Mouse (Mus musculus) heart, adult 2 months (tissue): ENCODE measurements around the gene Dnal1. TPM values are rescaled to one million over a fixed set of nuclear protein-coding genes. Genes with fewer than 3 reads are reported as not detected.

Source experiments
- DNase-seq, 2 experiments: peaks; one replicate each; pipeline ENCODE4 v3.0.0; 2021
- H3K27ac ChIP-seq: fragments of 200-600 bp; 2 replicates; pipeline ENCODE4 v1.8.1; 2022
- H3K27me3 ChIP-seq: fragments of 200-500 bp; 2 replicates; pipeline ENCODE4 v1.6.1; 2012; ENCODE audit warnings: mild to moderate bottlenecking, low read length, inconsistent platforms, mixed read lengths; ENCODE audit not compliant: control insufficient read depth, insufficient read depth
- H3K36me3 ChIP-seq: fragments of 200-500 bp; 2 replicates; pipeline ENCODE4 v1.6.1; 2012; ENCODE audit warnings: low read length, inconsistent platforms; ENCODE audit not compliant: control insufficient read depth, insufficient read depth
- H3K4me1 ChIP-seq: fragments of 200-500 bp; 2 replicates; pipeline ENCODE4 v1.6.1; 2011; ENCODE audit warnings: low read length; ENCODE audit not compliant: control insufficient read depth, insufficient read depth
- H3K4me3 ChIP-seq: fragments of 200-600 bp; 2 replicates; pipeline ENCODE4 v1.8.1; 2022
- H3K79me2 ChIP-seq: fragments of 200-500 bp; replicated peaks from 2 replicates; pipeline ENCODE4 v1.6.1; 2012; ENCODE audit warnings: mild to moderate bottlenecking, inconsistent platforms, low read length, moderate library complexity, mixed read lengths; ENCODE audit not compliant: control insufficient read depth, insufficient read depth
- H3K9ac ChIP-seq: fragments of 200-500 bp; 2 replicates; pipeline ENCODE4 v1.6.1; 2012; ENCODE audit warnings: low read depth, mild to moderate bottlenecking, control low read depth, inconsistent platforms, low read length, mixed read lengths
- CTCF ChIP-seq: fragments of 200-600 bp; IDR thresholded peaks from 2 replicates; pipeline ENCODE4 v1.8.1; 2022; ENCODE audit warnings: antibody characterized with exemption, mild to moderate bottlenecking, moderate library complexity
- EP300 ChIP-seq: fragments of 200-500 bp; IDR thresholded peaks from 2 replicates; pipeline ENCODE4 v1.6.1; 2011; ENCODE audit warnings: low read depth, low read length, control low read depth; ENCODE audit not compliant: insufficient read depth
- POLR2A ChIP-seq: fragments of 200-500 bp; IDR thresholded peaks from 2 replicates; pipeline ENCODE4 v1.6.1; 2011; ENCODE audit warnings: mild to moderate bottlenecking, low read depth, low read length, control low read depth; ENCODE audit not compliant: insufficient read depth
- WGBS: fragments of 180-500 bp; shearing (Covaris S2); methylation state at CpG from one replicate; pipeline ENCODE4 v1.1.7; 2018; 5-methylcytosine and 5-hydroxymethylcytosine counted together
- intact Hi-C: fragments of 180-260 bp; cut with DNase I; formaldehyde crosslinking; loops from one replicate; pipeline ENCODE4 v1.15.1; 2025
- polyA plus RNA-seq: library from polyadenylated mRNA; depleted of rRNA; stranded (reverse); fragments of >200 nt; gene quantifications from 2 replicates; pipeline ENCODE4 v1.2.3, GENCODE M21; 2012
- total RNA-seq, 2 experiments: library from RNA; stranded (reverse); gene quantifications; 2 replicates each; pipeline ENCODE4 v1.2.3; 2021

The Dnal1 gene
- total and polyA plus RNA-seq, 3 experiments = 3.4 to 7.9 (median 6.9) TPM

GRCm38 (mm10) chr12:84174190-84174811, 60.1 kb downstream of the Dnal1 start:
- no peak overlapping the region; the same call in 1 of the 2 replicates for H3K4me3 ChIP-seq
- peaks cover 40% of the 10 kb centered on the region for H3K4me1 ChIP-seq
- no peaks in the 10 kb centered on the region for H3K27me3 ChIP-seq
- TF ChIP-seq POLR2A (no peak), EP300 (0 out of 2 replicates have a peak, but pooled peaks have one; percentile 31), CTCF (no peak)
- H3K36me3 ChIP-seq = peaks cover 2% of the 10 kb centered on the region; the same call in 1 of the 2 replicates
- 27% methylated on average over 9 of the region's 9 CpGs for WGBS
- H3K79me2 ChIP-seq = peaks cover 10% of the 10 kb centered on the region
- DNase-seq = peak in 1 of 2 experiments; percentile 67
- 0 out of 2 replicates have a peak overlapping the region, but pooled peaks have one; percentile 10 for H3K9ac ChIP-seq
- peak overlapping the region; percentile 84 for H3K27ac ChIP-seq
- intact Hi-C loops = loop anchor here (1.0 kb wide), 1 partner anchor 44 kb away; the partner anchor contains the start of gene Elmsan1

GRCm38 (mm10) chr12:84174871-84175270, 60.7 kb downstream of the Dnal1 start:
- intact Hi-C loops = loop anchor here (1.0 kb wide), 1 partner anchor 43 kb away; the partner anchor contains the start of gene Elmsan1
- H3K36me3 ChIP-seq = peaks cover 2% of the 10 kb centered on the region; the same call in 1 of the 2 replicates
- H3K4me1 ChIP-seq = peaks cover 42% of the 10 kb centered on the region
- H3K4me3 ChIP-seq = peak overlapping the region; percentile 48
- peaks cover 10% of the 10 kb centered on the region for H3K79me2 ChIP-seq
- H3K27me3 ChIP-seq = no peaks in the 10 kb centered on the region
- TF ChIP-seq CTCF = no peak
- TF ChIP-seq EP300 = no peak
- TF ChIP-seq POLR2A = no peak
- peak; percentile 82 to 88 for DNase-seq
- H3K9ac ChIP-seq = 0 out of 2 replicates have a peak overlapping the region, but pooled peaks have one; percentile 26
- peak overlapping the region; percentile 84 for H3K27ac ChIP-seq
- WGBS = 29% methylated on average over 6 of the region's 6 CpGs

DNA sequence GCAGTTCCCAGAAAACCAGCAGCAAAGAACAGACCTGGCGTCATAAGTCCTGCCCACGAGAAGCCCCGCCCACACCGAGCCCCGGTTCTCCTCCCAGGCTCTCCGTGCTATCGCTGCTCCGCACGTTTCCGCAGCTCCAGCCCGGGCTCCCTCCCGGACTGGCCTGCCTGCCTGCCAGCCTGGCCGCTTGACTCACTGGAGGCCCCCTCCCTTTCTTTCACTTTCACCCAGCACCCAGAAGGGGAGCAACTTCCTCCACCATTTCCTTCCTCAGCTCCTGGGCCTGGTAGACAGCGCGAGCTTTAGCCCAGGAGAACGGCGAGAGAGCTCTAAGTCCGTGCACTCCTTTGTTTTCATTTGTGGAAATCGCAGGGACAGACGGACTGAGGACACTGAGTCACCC, 61.5 kb downstream of the Dnal1 start:
- Histone ChIP-seq H3K27ac (peak overlapping the region; percentile 84), H3K79me2 (peaks cover 10% of the 10 kb centered on the region), H3K4me3 (peak overlapping the region; percentile 48), H3K27me3 (no peaks in the 10 kb centered on the region), H3K36me3 (peaks cover 2% of the 10 kb centered on the region; the same call in 1 of the 2 replicates), H3K4me1 (peaks cover 49% of the 10 kb centered on the region), H3K9ac (peak overlapping the region; percentile 43)
- peak; percentile 73 for TF ChIP-seq EP300
- TF ChIP-seq CTCF = peak; percentile 25; the same call in 1 of the 2 replicates
- peak; percentile 53; the same call in 1 of the 2 replicates for TF ChIP-seq POLR2A
- under 1% methylated on average over 20 of the region's 20 CpGs for WGBS
- peak; percentile 90 to 94 for DNase-seq
- intact Hi-C loops = no loop called here

- Histone ChIP-seq H3K27me3 (no peaks in the 10 kb centered on the region), H3K4me1 (peaks cover 53% of the 10 kb centered on the region), H3K79me2 (peaks cover 10% of the 10 kb centered on the region), H3K36me3 (peaks cover 2% of the 10 kb centered on the region; the same call in 1 of the 2 replicates), H3K27ac (peak overlapping the region; percentile 84), H3K9ac (peak overlapping the region; percentile 43), H3K4me3 (peak overlapping the region; percentile 48)
- 19% methylated on average over 13 of the region's 13 CpGs for WGBS
- peak in 1 of 2 experiments; percentile 61 for DNase-seq
- intact Hi-C loops = no loop called here
- TF ChIP-seq EP300 (0 out of 2 replicates have a peak, but pooled peaks have one; percentile 17), CTCF (no peak), POLR2A (no peak)
Measured at GRCm38 (mm10) chr12:84176126-84176769, 62.1 kb downstream of the Dnal1 start.

GRCm38 (mm10) chr12:84176886-84177765, 63.0 kb downstream of the Dnal1 start:
- Histone ChIP-seq H3K36me3 (peaks cover 2% of the 10 kb centered on the region; the same call in 1 of the 2 replicates), H3K4me1 (peaks cover 56% of the 10 kb centered on the region), H3K27ac (peak overlapping the region; percentile 84), H3K79me2 (peaks cover 9% of the 10 kb centered on the region), H3K4me3 (no peak overlapping the region), H3K9ac (no peak overlapping the region; the same call in 1 of the 2 replicates), H3K27me3 (no peaks in the 10 kb centered on the region)
- intact Hi-C loops = no loop called here
- TF ChIP-seq POLR2A (no peak), EP300 (no peak), CTCF (no peak)
- DNase-seq = no peak
- 49% methylated on average over 6 of the region's 6 CpGs for WGBS
